In the genomic region with DNA sequence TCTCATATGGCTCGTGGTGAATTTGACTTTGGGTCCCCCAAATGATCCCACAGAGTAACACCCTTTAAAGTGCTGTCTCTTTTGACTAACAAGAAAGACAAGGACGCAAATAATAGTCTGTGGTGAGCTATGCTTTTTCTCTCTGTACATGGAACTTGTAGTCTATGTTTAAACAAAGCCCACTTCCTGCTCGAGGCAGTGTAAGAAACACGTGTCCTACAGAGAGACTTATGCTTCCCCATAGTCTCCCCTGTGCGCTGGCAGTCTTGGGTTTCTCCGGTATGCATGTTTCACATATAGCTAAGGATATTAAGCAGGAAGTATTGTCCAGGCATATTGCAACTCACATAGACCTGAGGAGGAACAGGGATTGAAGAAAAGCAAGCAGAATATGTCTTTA, we compare ENCODE assay signal across 7 mouse cellular contexts.
DNase-seq lines count a peak whose midpoint lies in the region; ATAC-seq and TF ChIP-seq lines count a peak whose summit lies in the region.
"Not testable (repeated sequence)": the region's sequence is repeated elsewhere in the genome, so short reads cannot be mapped to it uniquely, and the experiment has no call there.

No protein-coding gene starts in this region.

- peak; percentile 18 for DNase-seq in CD4-positive, CD25-positive, alpha-beta regulatory T cell, adult 2 months (ENCODE audit: low read depth, low spot score)
- DNase-seq in liver, embryonic 14.5 days (ENCODE audit: low read depth in 3 of 3, low spot score in 3 of 3), result not testable (repeated sequence)
- peak; percentile 33 for DNase-seq in thymus, postnatal 14 days
- DNase-seq in thymus, postnatal 4 days, result peak; percentile 28

- not testable (repeated sequence) for H3K27me3 ChIP-seq in liver, embryonic 14.5 days (ENCODE audit: control insufficient read depth, insufficient read depth, low read length)

- H3K9me3 ChIP-seq in liver, embryonic 14.5 days (ENCODE audit: control insufficient read depth, low read length), result not testable (repeated sequence)

- not testable (repeated sequence) for H3K36me3 ChIP-seq in liver, embryonic 14.5 days (replicated peaks; ENCODE audit: control insufficient read depth, insufficient read depth, low read depth)

- peak; percentile 92 for ATAC-seq in activated CD4-positive, CD25-positive, alpha-beta regulatory T cell, adult 4 months
- peak; percentile 87 for ATAC-seq in granulocyte monocyte progenitor cell, adult 5-6 weeks (replicated peaks; ENCODE audit: poor library complexity, severe bottlenecking)
- ATAC-seq in liver, embryonic 14.5 days (ENCODE audit: insufficient read depth), result 0 out of 2 replicates have a peak, but pooled peaks have one; percentile 12
- peak; percentile 65 for ATAC-seq in megakaryocyte progenitor cell, adult 5-6 weeks (replicated peaks; ENCODE audit: poor library complexity)

- H3K4me2 ChIP-seq in liver, embryonic 14.5 days (ENCODE audit: low read depth), result not testable (repeated sequence)

- H3K4me3 ChIP-seq in liver, embryonic 14.5 days (ENCODE audit: insufficient read depth in 1 of 2, low read depth in 2 of 2, low read length in 2 of 2), result not testable (repeated sequence)

- not testable (repeated sequence) for TF ChIP-seq EP300 in liver, embryonic 14.5 days (IDR thresholded peaks at IDR 0.05; ENCODE audit: low read depth)

- not testable (repeated sequence) for H3K4me1 ChIP-seq in liver, embryonic 14.5 days (replicated peaks; ENCODE audit: control insufficient read depth in 2 of 2, insufficient read depth in 2 of 2, low read length in 1 of 2)

- not testable (repeated sequence) for H3K9ac ChIP-seq in liver, embryonic 14.5 days (replicated peaks)

- 19% methylated on average over 5 of the region's 6 CpGs for WGBS in liver, embryonic 14.5 days (ENCODE audit: insufficient replicate concordance)

- not testable (repeated sequence) for H3K27ac ChIP-seq in liver, embryonic 14.5 days

- TF ChIP-seq CTCF in liver, embryonic 14.5 days (IDR thresholded peaks at IDR 0.05; ENCODE audit: low read depth), result not testable (repeated sequence)

Comparison
In these comparisons a context has a peak if more than half of its experiments do, and no peak if none do; other contexts are left out.
1. ATAC-seq: peak in every context shown above with its lines; median percentile 92 in activated CD4-positive, CD25-positive, alpha-beta regulatory T cell, adult 4 months; 87 in granulocyte monocyte progenitor cell, adult 5-6 weeks; 65 in megakaryocyte progenitor cell, adult 5-6 weeks; 12 in liver, embryonic 14.5 days.